Mouse (Mus musculus): Measurements from ENCODE around the gene Cdc42bpb. TPM values are rescaled to one million over a fixed set of nuclear protein-coding genes. Genes with fewer than 3 reads are reported as not detected.

The Cdc42bpb gene
- total and polyA plus RNA-seq, 3 experiments: 16.7 to 29.7 (median 25.4) TPM

GRCm38 (mm10) chr12:111325744-111326424 is 51.6 kb downstream of the Cdc42bpb start (continued):
- TF ChIP-seq CHD1 (IDR thresholded peaks at IDR 0.05; ENCODE audit: low read depth, low read length) (no peak), ETS1 (conservative IDR thresholded peaks at IDR 0.05; ENCODE audit: low read depth, low read length) (peak; percentile 89), TBP (conservative IDR thresholded peaks at IDR 0.05; ENCODE audit: low read depth, low read length) (no peak), USF2 (conservative IDR thresholded peaks at IDR 0.05; ENCODE audit: low read depth, low read length) (no peak), ELF1 (IDR thresholded peaks at IDR 0.05; ENCODE audit: low read depth, low read length) (no peak), RCOR1 (conservative IDR thresholded peaks at IDR 0.05; ENCODE audit: low read depth, low read length) (0 out of 2 replicates have a peak, but pooled peaks have one; percentile 23), SMC3 (IDR thresholded peaks at IDR 0.05; ENCODE audit: low read depth, low read length) (no peak), E2F4 (IDR thresholded peaks at IDR 0.05; ENCODE audit: insufficient replicate concordance, low read depth, low read length) (no peak), PAX5 (IDR thresholded peaks at IDR 0.05; ENCODE audit: low read length) (no peak), MAFK (IDR thresholded peaks at IDR 0.05; ENCODE audit: insufficient replicate concordance, low read length) (peak; percentile 74), SIN3A (IDR thresholded peaks at IDR 0.05; ENCODE audit: low read length) (peak; percentile 30; the same call in 1 of the 2 replicates)

DNA sequence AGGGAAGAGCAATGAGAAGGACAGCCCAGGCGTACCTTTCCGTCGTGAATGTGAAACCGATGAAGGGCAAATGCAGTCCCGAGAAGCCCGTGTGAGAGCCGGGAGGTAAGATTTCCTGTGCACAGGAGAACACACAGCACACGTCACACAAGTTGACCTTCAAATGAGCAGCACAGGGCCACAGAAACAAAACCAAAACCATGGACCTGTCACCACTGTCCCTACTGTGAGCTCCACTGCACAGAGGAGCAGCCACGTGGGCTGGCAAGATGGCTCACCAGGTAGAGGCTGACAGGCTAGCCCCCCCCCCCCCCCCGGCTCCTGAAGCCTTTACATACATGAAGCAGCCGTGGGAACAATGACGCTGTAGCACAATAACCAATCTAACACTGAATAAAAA is 52.6 kb downstream of the Cdc42bpb start:
- dilution Hi-C loops (cut with MboI; ENCODE audit: extremely low pct_ligation_motif_present, extremely low pct_unique_long_range_greater_than_20kb, low sequenced_read_pairs) (no loop called here), in situ Hi-C loops (cut with MboI; ENCODE audit: low pct_ligation_motif_present, low pct_unique_long_range_greater_than_20kb, low sequenced_read_pairs) (no loop called here)
- Histone ChIP-seq H3K9ac (ENCODE audit: insufficient read depth, low read depth) (no peak overlapping the region), H3K27me3 (replicated peaks) (no peaks in the 10 kb centered on the region), H3K4me2 (ENCODE audit: insufficient read depth, low read depth, poor library complexity, severe bottlenecking) (peak overlapping the region; percentile 76), H3K4me3 (replicated peaks in 1 of 3; ENCODE audit: low read depth in 2 of 3, low read length in 2 of 3, poor library complexity in 1 of 3) (peak overlapping the region in 2 of 3 experiments; percentile 34 to 50), H3K4me1 (ENCODE audit: control insufficient read depth in 1 of 2, insufficient read depth in 2 of 2) (peaks cover 36 to 63% of the 10 kb centered on the region in 2 experiments), H3K27ac (ENCODE audit: insufficient read depth, low read depth) (peak overlapping the region; percentile 58), H3K79me2 (replicated peaks; ENCODE audit: control insufficient read depth, extremely low read depth, insufficient read depth, poor library complexity, severe bottlenecking) (no peaks in the 10 kb centered on the region; the same call in 1 of the 2 replicates), H3K9me3 (replicated peaks; ENCODE audit: low read length) (no peaks in the 10 kb centered on the region), H3K36me3 (replicated peaks in 1 of 2; ENCODE audit: control insufficient read depth in 1 of 2, insufficient read depth in 1 of 2, low read length in 1 of 2) (peaks cover 43 to 78% of the 10 kb centered on the region in 2 experiments)
- peak; percentile 44 for DNase-seq (ENCODE audit: extremely low read depth)
- TF ChIP-seq CTCF (conservative IDR thresholded peaks at IDR 0.05 in 1 of 2, IDR thresholded peaks at IDR 0.05 in 1 of 2; ENCODE audit: low read depth in 2 of 2, low read length in 2 of 2) (no peak), SIN3A (IDR thresholded peaks at IDR 0.05; ENCODE audit: low read length) (peak; percentile 76), PAX5 (IDR thresholded peaks at IDR 0.05; ENCODE audit: low read length) (no peak), JUND (conservative IDR thresholded peaks at IDR 0.05; ENCODE audit: low read depth, low read length) (no peak), JUN (IDR thresholded peaks at IDR 0.05; ENCODE audit: insufficient read depth, low read depth, low read length) (no peak), ZC3H11A (IDR thresholded peaks at IDR 0.05; ENCODE audit: low read depth, low read length) (no peak), MEF2A (IDR thresholded peaks at IDR 0.05; ENCODE audit: borderline replicate concordance, low read depth, low read length) (no peak), UBTF (IDR thresholded peaks at IDR 0.05; ENCODE audit: low read depth, low read length) (no peak), POLR2AphosphoS2 (IDR thresholded peaks at IDR 0.05; ENCODE audit: low read depth, low read length) (no peak), ETS1 (conservative IDR thresholded peaks at IDR 0.05; ENCODE audit: low read depth, low read length) (no peak; the same call in 1 of the 2 replicates), MAX (IDR thresholded peaks at IDR 0.05; ENCODE audit: low read length) (peak; percentile 72; the same call in 1 of the 2 replicates), ELF1 (IDR thresholded peaks at IDR 0.05; ENCODE audit: low read depth, low read length) (no peak), CHD1 (IDR thresholded peaks at IDR 0.05; ENCODE audit: low read depth, low read length) (no peak), GABPA (IDR thresholded peaks at IDR 0.05; ENCODE audit: insufficient replicate concordance, low read depth, low read length) (no peak), IRF4 (IDR thresholded peaks at IDR 0.05; ENCODE audit: low read depth, low read length) (0 out of 2 replicates have a peak, but pooled peaks have one; percentile 37), MAFK (IDR thresholded peaks at IDR 0.05; ENCODE audit: insufficient replicate concordance, low read length) (no peak), MXI1 (IDR thresholded peaks at IDR 0.05; ENCODE audit: low read depth, low read length) (peak; percentile 92), MAZ (IDR thresholded peaks at IDR 0.05; ENCODE audit: low read depth, low read length) (no peak), HCFC1 (IDR thresholded peaks at IDR 0.05; ENCODE audit: low read depth, low read length) (no peak), NELFE (IDR thresholded peaks at IDR 0.05; ENCODE audit: low read depth, low read length) (no peak), MYC (IDR thresholded peaks at IDR 0.05; ENCODE audit: low read depth, low read length) (peak; percentile 69), NRF1 (IDR thresholded peaks at IDR 0.05; ENCODE audit: low read depth, low read length) (no peak), KAT2A (IDR thresholded peaks at IDR 0.05; ENCODE audit: insufficient replicate concordance, low read length) (no peak), EP300 (IDR thresholded peaks at IDR 0.05; ENCODE audit: low read length) (no peak), USF1 (IDR thresholded peaks at IDR 0.05; ENCODE audit: low read depth, low read length) (peak; percentile 7; the same call in 1 of the 2 replicates), TBP (conservative IDR thresholded peaks at IDR 0.05; ENCODE audit: low read depth, low read length) (no peak), TCF12 (IDR thresholded peaks at IDR 0.05; ENCODE audit: low read depth, low read length) (no peak), POLR2A (IDR thresholded peaks at IDR 0.05; ENCODE audit: low read depth, low read length) (no peak), ZKSCAN1 (IDR thresholded peaks at IDR 0.05; ENCODE audit: borderline replicate concordance, low read depth, low read length) (peak; percentile 62), CHD2 (IDR thresholded peaks at IDR 0.05; ENCODE audit: low read length) (no peak), USF2 (conservative IDR thresholded peaks at IDR 0.05; ENCODE audit: low read depth, low read length) (no peak), RCOR1 (conservative IDR thresholded peaks at IDR 0.05; ENCODE audit: low read depth, low read length) (no peak), SMC3 (IDR thresholded peaks at IDR 0.05; ENCODE audit: low read depth, low read length) (no peak)
